Mouse (Mus musculus): ENCODE results near the gene Fem1a.
"Not testable (repeated sequence)": the region's sequence is repeated elsewhere in the genome, so short reads cannot be mapped to it uniquely, and the experiment has no call there.

The Fem1a gene

GRCm38 (mm10) chr17:56255429-56255828, 1.2 kb upstream of the Fem1a start:
- DNase-seq (ENCODE audit: low spot score in 2 of 2): peak; percentile 60 to 68

- peak; percentile 99 to 100 for DNase-seq (ENCODE audit: low spot score in 2 of 2)
These were observed 759 bp upstream of the Fem1a start for GRCm38 (mm10) chr17:56255863-56256238.

- DNase-seq (ENCODE audit: low spot score in 2 of 2): no peak
These were observed 728 bp downstream of the Fem1a start for GRCm38 (mm10) chr17:56257181-56257894.

GRCm38 (mm10) chr17:56258269-56258668, 1.7 kb downstream of the Fem1a start:
- DNase-seq (ENCODE audit: low spot score in 2 of 2): not testable (repeated sequence)

- not testable (repeated sequence) for DNase-seq (ENCODE audit: low spot score in 2 of 2)
These were observed 2.2 kb downstream of the Fem1a start for GRCm38 (mm10) chr17:56258812-56259211.

- no peak for DNase-seq (ENCODE audit: low spot score in 2 of 2)
These were observed 2.9 kb downstream of the Fem1a start for GRCm38 (mm10) chr17:56259301-56260037.

GRCm38 (mm10) chr17:56261166-56261565, 4.6 kb downstream of the Fem1a start:
- no peak for DNase-seq (ENCODE audit: low spot score in 2 of 2)

GRCm38 (mm10) chr17:56262645-56263094, 6.1 kb downstream of the Fem1a start:
- no peak for DNase-seq (ENCODE audit: low spot score in 2 of 2)

- peak; percentile 85 to 89 for DNase-seq (ENCODE audit: low spot score in 2 of 2)
These were observed 7.4 kb downstream of the Fem1a start for GRCm38 (mm10) chr17:56264020-56264419.

- no peak for DNase-seq (ENCODE audit: low spot score in 2 of 2)
These were observed 8.4 kb downstream of the Fem1a start for GRCm38 (mm10) chr17:56265011-56265410.

GRCm38 (mm10) chr17:56265869-56266268, 9.3 kb downstream of the Fem1a start:
- no peak for DNase-seq (ENCODE audit: low spot score in 2 of 2)

- peak; percentile 81 to 83 for DNase-seq (ENCODE audit: low spot score in 2 of 2)
These were observed 9.7 kb downstream of the Fem1a start for GRCm38 (mm10) chr17:56266271-56266670.

GRCm38 (mm10) chr17:56269153-56269630, 12.6 kb downstream of the Fem1a start:
- peak; percentile 65 to 72 for DNase-seq (ENCODE audit: low spot score in 2 of 2)

- DNase-seq (ENCODE audit: low spot score in 2 of 2): no peak
These were observed 13.1 kb downstream of the Fem1a start for GRCm38 (mm10) chr17:56269741-56270140.

- DNase-seq (ENCODE audit: low spot score in 2 of 2): no peak
These were observed 15.1 kb downstream of the Fem1a start for GRCm38 (mm10) chr17:56271609-56272253.

- no peak for DNase-seq (ENCODE audit: low spot score in 2 of 2)
These were observed 16.0 kb downstream of the Fem1a start for GRCm38 (mm10) chr17:56272644-56273043.

- no peak for DNase-seq (ENCODE audit: low spot score in 2 of 2)
These were observed 16.9 kb downstream of the Fem1a start for GRCm38 (mm10) chr17:56273482-56273881.

GRCm38 (mm10) chr17:56273986-56274385, 17.4 kb downstream of the Fem1a start:
- DNase-seq (ENCODE audit: low spot score in 2 of 2): no peak

GRCm38 (mm10) chr17:56275842-56276480, 19.4 kb downstream of the Fem1a start:
- DNase-seq (ENCODE audit: low spot score in 2 of 2): no peak

GRCm38 (mm10) chr17:56276643-56277566, 20.3 kb downstream of the Fem1a start, which contains the start of gene Ticam1:
Ticam1 (minus strand) TSS chr17:56276786.
- DNase-seq (ENCODE audit: low spot score in 2 of 2): peak; percentile 78 to 79

- DNase-seq (ENCODE audit: low spot score in 2 of 2): no peak
These were observed 20.9 kb downstream of the Fem1a start for GRCm38 (mm10) chr17:56277567-56277893.

Measured in right cerebral cortex, adult 2 months (tissue).